Mouse (Mus musculus) small intestine, adult 2 months (tissue): ENCODE measurements around the gene Usp8.

Source experiments
- CTCF ChIP-seq: fragments of 200-500 bp; IDR thresholded peaks from 2 replicates; pipeline ENCODE4 v1.5.1; 2012; ENCODE audit warnings: low read depth, mild to moderate bottlenecking, control low read depth, inconsistent platforms, low read length, moderate library complexity, mixed read lengths; ENCODE audit not compliant: insufficient replicate concordance, insufficient read length; ENCODE audit errors: extremely low read depth
- POLR2A ChIP-seq: fragments of 200-500 bp; IDR thresholded peaks from 2 replicates; pipeline ENCODE4 v1.6.1; 2012; ENCODE audit warnings: low read depth, mild to moderate bottlenecking, control low read depth, inconsistent platforms, low read length, moderate library complexity

GRCm38 (mm10) chr2:126755664-126756063, 48.5 kb downstream of the Usp8 start:
- TF ChIP-seq POLR2A (no peak), CTCF (no peak)
